8 mouse cellular contexts compared by ENCODE assay signal in the genomic region with DNA sequence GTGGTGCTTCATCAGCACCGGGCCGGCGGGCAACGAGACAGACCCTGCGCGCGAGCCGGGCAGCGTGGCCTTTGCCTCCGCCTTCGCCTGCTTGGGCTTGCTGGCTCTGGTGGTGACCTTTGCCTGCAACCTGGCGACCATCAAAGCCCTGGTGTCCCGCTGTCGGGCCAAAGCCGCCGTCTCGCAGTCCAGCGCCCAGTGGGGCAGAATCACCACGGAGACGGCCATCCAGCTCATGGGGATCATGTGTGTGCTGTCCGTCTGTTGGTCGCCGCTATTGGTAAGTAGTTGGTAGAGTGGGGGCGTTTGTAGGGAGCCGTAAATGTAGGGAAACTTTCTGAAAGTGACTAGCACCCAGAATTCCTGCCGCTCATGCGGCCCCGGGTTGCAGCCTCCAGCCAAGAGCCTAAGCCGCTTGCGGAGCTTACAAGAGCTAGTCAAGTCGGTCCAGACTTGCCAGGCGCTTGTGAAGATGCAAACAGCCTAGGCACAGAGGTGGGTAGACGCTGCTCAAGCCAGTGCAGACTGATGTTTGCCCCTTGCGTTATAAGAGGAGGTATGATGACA. TPM values are rescaled to one million over a fixed set of nuclear protein-coding genes. Genes with fewer than 3 reads are reported as not detected.
DNase-seq lines count a peak whose midpoint lies in the region; ATAC-seq and TF ChIP-seq lines count a peak whose summit lies in the region.

No protein-coding gene starts in this region.

- no peak for TF ChIP-seq CTCF in kidney, adult 2 months (conservative IDR thresholded peaks at IDR 0.05; ENCODE audit: insufficient read depth, insufficient read length, low read depth, low read length)

- ATAC-seq in heart, embryonic 14.5 days (ENCODE audit: insufficient number of reproducible peaks, insufficient read depth, low FRiP score, low read depth): no peak
- no peak; the same call in 1 of the 2 replicates for ATAC-seq in embryonic facial prominence, embryonic 15.5 days (ENCODE audit: insufficient number of reproducible peaks, low FRiP score, low TSS enrichment, low read depth)
- 0 out of 2 replicates have a peak, but pooled peaks have one; percentile 11 for ATAC-seq in midbrain, embryonic 13.5 days
- no peak for ATAC-seq in activated CD4-positive, CD25-positive, alpha-beta regulatory T cell, adult 4 months

- no peak for TF ChIP-seq POLR2A in kidney, adult 2 months (IDR thresholded peaks at IDR 0.05; ENCODE audit: low read depth, low read length)

- H3K9ac ChIP-seq in heart, embryonic 14.5 days (ENCODE audit: low read length): no peak overlapping the region
- peak overlapping the region; percentile 17; the same call in 1 of the 2 replicates for H3K9ac ChIP-seq in ES-E14 (ENCODE audit: insufficient read depth, low read depth, low read length, poor library complexity, severe bottlenecking)
- peak overlapping the region; percentile 44 for H3K9ac ChIP-seq in embryonic facial prominence, embryonic 15.5 days
- peak overlapping the region; percentile 37; the same call in 1 of the 2 replicates for H3K9ac ChIP-seq in midbrain, embryonic 13.5 days (replicated peaks)

- intact Hi-C loops in heart, postnatal 14 days (cut with DNase I): no loop called here
- intact Hi-C loops in gastrocnemius, postnatal 36 days (cut with DNase I): loop anchor here (5.0 kb wide), 1 partner anchor 150 kb away; no protein-coding TSS in a partner anchor

- no peak for DNase-seq in heart, postnatal 14 days
- no peak for DNase-seq in ES-E14 (ENCODE audit: low read depth, low spot score)
- DNase-seq in kidney, adult 2 months: no peak
- no peak for DNase-seq in gastrocnemius, postnatal 36 days

- H3K27me3 ChIP-seq in heart, embryonic 14.5 days (ENCODE audit: control insufficient read depth, insufficient read depth, low read length): peaks cover 34% of the 10 kb centered on the region
- H3K27me3 ChIP-seq in embryonic facial prominence, embryonic 15.5 days: peaks cover 34% of the 10 kb centered on the region
- no peaks in the 10 kb centered on the region for H3K27me3 ChIP-seq in kidney, adult 2 months (replicated peaks; ENCODE audit: control insufficient read depth, insufficient read depth, low read length)
- peaks cover 39% of the 10 kb centered on the region for H3K27me3 ChIP-seq in midbrain, embryonic 13.5 days

- no peaks in the 10 kb centered on the region for H3K9me3 ChIP-seq in heart, embryonic 14.5 days (ENCODE audit: control insufficient read depth, low read length)
- no peaks in the 10 kb centered on the region for H3K9me3 ChIP-seq in ES-E14 (ENCODE audit: control insufficient read depth, insufficient read depth, low read depth, low read length)
- H3K9me3 ChIP-seq in embryonic facial prominence, embryonic 15.5 days (replicated peaks): no peaks in the 10 kb centered on the region
- H3K9me3 ChIP-seq in midbrain, embryonic 13.5 days: no peaks in the 10 kb centered on the region

- H3K4me1 ChIP-seq in heart, embryonic 14.5 days (ENCODE audit: control insufficient read depth in 2 of 2, insufficient read depth in 2 of 2, low read length in 2 of 2): peaks cover 4 to 10% of the 10 kb centered on the region in 2 experiments; a peak in 2 of 4 replicates
- H3K4me1 ChIP-seq in ES-E14 (ENCODE audit: control insufficient read depth in 2 of 2, insufficient read depth in 2 of 2, low read length in 2 of 2, poor library complexity in 1 of 2): peaks cover 0 to 5% of the 10 kb centered on the region in 2 experiments; a peak in 1 of 4 replicates
- peaks cover 16% of the 10 kb centered on the region for H3K4me1 ChIP-seq in embryonic facial prominence, embryonic 15.5 days
- no peaks in the 10 kb centered on the region; the same call in 1 of the 2 replicates for H3K4me1 ChIP-seq in kidney, adult 2 months (ENCODE audit: control insufficient read depth, insufficient read depth, low read length)
- peaks cover 15% of the 10 kb centered on the region for H3K4me1 ChIP-seq in midbrain, embryonic 13.5 days (replicated peaks)

- 3% methylated on average over 34 of the region's 34 CpGs for WGBS in heart, embryonic 14.5 days
- 2% methylated on average over 34 of the region's 34 CpGs for WGBS in embryonic facial prominence, embryonic 15.5 days
- 3% methylated on average over 34 of the region's 34 CpGs for WGBS in kidney, adult 2 months
- WGBS in midbrain, embryonic 13.5 days: 2% methylated on average over 34 of the region's 34 CpGs

- H3K27ac ChIP-seq in heart, embryonic 14.5 days (replicated peaks in 1 of 2; ENCODE audit: control insufficient read depth in 1 of 2, insufficient read depth in 1 of 2, low read depth in 2 of 2, low read length in 2 of 2): no peak overlapping the region
- no peak overlapping the region for H3K27ac ChIP-seq in ES-E14 (ENCODE audit: insufficient read depth, low read depth, low read length, poor library complexity, severe bottlenecking)
- H3K27ac ChIP-seq in embryonic facial prominence, embryonic 15.5 days (replicated peaks): no peak overlapping the region
- peak overlapping the region; percentile 2; the same call in 1 of the 2 replicates for H3K27ac ChIP-seq in kidney, adult 2 months (ENCODE audit: insufficient read depth, low read depth, low read length)
- no peak overlapping the region for H3K27ac ChIP-seq in midbrain, embryonic 13.5 days

- in situ Hi-C loops in ES-E14 (cut with MboI; ENCODE audit: low sequenced_read_pairs in 2 of 2, unreplicated experiment in 2 of 2): loop anchor here in 1 of 2 experiments (10.0 kb wide), 1 partner anchor 147 kb away; no protein-coding TSS in a partner anchor

- peak overlapping the region; percentile 96 for H3K4me2 ChIP-seq in heart, embryonic 14.5 days (ENCODE audit: low read length)
- peak overlapping the region; percentile 99 for H3K4me2 ChIP-seq in embryonic facial prominence, embryonic 15.5 days (replicated peaks)
- peak overlapping the region; percentile 82 for H3K4me2 ChIP-seq in midbrain, embryonic 13.5 days (replicated peaks)

- no peaks in the 10 kb centered on the region for H3K36me3 ChIP-seq in heart, embryonic 14.5 days (ENCODE audit: control insufficient read depth, insufficient read depth, low read length)
- H3K36me3 ChIP-seq in ES-E14 (ENCODE audit: control insufficient read depth, insufficient read depth, low read length, poor library complexity, severe bottlenecking): no peaks in the 10 kb centered on the region
- H3K36me3 ChIP-seq in embryonic facial prominence, embryonic 15.5 days: no peaks in the 10 kb centered on the region
- no peaks in the 10 kb centered on the region for H3K36me3 ChIP-seq in kidney, adult 2 months (ENCODE audit: control insufficient read depth, insufficient read depth, low read length)
- no peaks in the 10 kb centered on the region for H3K36me3 ChIP-seq in midbrain, embryonic 13.5 days

- H3K4me3 ChIP-seq in heart, embryonic 14.5 days (ENCODE audit: control insufficient read depth in 1 of 2, insufficient read depth in 1 of 2, low read depth in 1 of 2, low read length in 2 of 2): peak overlapping the region; percentile 49 to 53
- H3K4me3 ChIP-seq in ES-E14 (ENCODE audit: insufficient read depth in 1 of 2, low read depth in 1 of 2, low read length in 2 of 2, poor library complexity in 1 of 2, severe bottlenecking in 1 of 2): peak overlapping the region; percentile 66
- H3K4me3 ChIP-seq in embryonic facial prominence, embryonic 15.5 days (replicated peaks): peak overlapping the region; percentile 55
- H3K4me3 ChIP-seq in kidney, adult 2 months (ENCODE audit: insufficient read depth, low read depth, low read length): peak overlapping the region; percentile 43
- H3K4me3 ChIP-seq in midbrain, embryonic 13.5 days (replicated peaks): peak overlapping the region; percentile 49

TF ChIP-seq in ES-E14, 5 proteins besides CTCF, POLR2A, EP300 and RAD21:
- TF ChIP-seq CHD2 (IDR thresholded peaks at IDR 0.05; ENCODE audit: low read depth, low read length): no peak
- TF ChIP-seq ZNF384 (IDR thresholded peaks at IDR 0.05; ENCODE audit: low read depth, low read length): no peak
- TF ChIP-seq ZC3H11A (IDR thresholded peaks at IDR 0.05; ENCODE audit: borderline replicate concordance, low read depth, low read length): no peak
- TF ChIP-seq HCFC1 (IDR thresholded peaks at IDR 0.05; ENCODE audit: borderline replicate concordance, insufficient read depth, low read length): no peak
- TF ChIP-seq MAFK (IDR thresholded peaks at IDR 0.05; ENCODE audit: insufficient read depth, low read depth, low read length): no peak
TF ChIP-seq in ES-E14: peak in this region for 0.

RNA-seq across cellular contexts. Expression of a gene that starts 1.0 kb away (rescaled TPM):
- 2.5 and 3.4 TPM in 2 replicates for polyA plus RNA-seq in heart, embryonic 14.5 days (2014; fragmentation: Nextera tagmentation; extraction: Ambion mirVana)
- 1 to 10 TPM in 1 of 2 experiments, under 1 TPM in 1; 0.59 to 1.1 TPM for total RNA-seq in heart, postnatal 14 days (2021)
- 0.49 and 0.53 TPM in 2 replicates for total RNA-seq in ES-E14 (2012; rRNA removed)
- polyA plus RNA-seq in embryonic facial prominence, embryonic 15.5 days (2015; fragmentation: Nextera tagmentation; extraction: Ambion mirVana): 13.8 and 14.1 TPM in 2 replicates
- polyA plus RNA-seq in kidney, adult 2 months (2012; rRNA removed): 29.5 and 44.2 TPM in 2 replicates
- 1.5 and 1.6 TPM in 2 replicates for polyA plus RNA-seq in midbrain, embryonic 13.5 days (2015; fragmentation: Nextera tagmentation; extraction: Ambion mirVana)
- under 1 TPM; 0.36 to 0.62 TPM for total RNA-seq in gastrocnemius, postnatal 36 days (2021)
- polyA plus RNA-seq in activated CD4-positive, CD25-positive, alpha-beta regulatory T cell, adult 4 months (2017; shearing (Covaris generic)): under 1 TPM in 1 of 2 experiments, not detected in 1; 0.56 TPM

RNA-seq across cellular contexts. Expression of a gene that starts 33.7 kb away (rescaled TPM):
- 68.0 and 69.4 TPM in 2 replicates for polyA plus RNA-seq in heart, embryonic 14.5 days (2014; fragmentation: Nextera tagmentation; extraction: Ambion mirVana)
- total RNA-seq in heart, postnatal 14 days (2021): 10 to 100 TPM; 45.0 to 46.9 TPM
- 62.7 and 72.6 TPM in 2 replicates for total RNA-seq in ES-E14 (2012; rRNA removed)
- polyA plus RNA-seq in embryonic facial prominence, embryonic 15.5 days (2015; fragmentation: Nextera tagmentation; extraction: Ambion mirVana): 88.3 and 102 TPM in 2 replicates
- polyA plus RNA-seq in kidney, adult 2 months (2012; rRNA removed): 6.8 and 10.2 TPM in 2 replicates
- 120 and 125 TPM in 2 replicates for polyA plus RNA-seq in midbrain, embryonic 13.5 days (2015; fragmentation: Nextera tagmentation; extraction: Ambion mirVana)
- 10 to 100 TPM; 41.5 to 48.1 TPM for total RNA-seq in gastrocnemius, postnatal 36 days (2021)
- polyA plus RNA-seq in activated CD4-positive, CD25-positive, alpha-beta regulatory T cell, adult 4 months (2017; shearing (Covaris generic)): 10 to 100 TPM; 63.6 to 69.8 TPM
